Mouse (Mus musculus) spleen, adult 18-20 months (tissue): ENCODE data around the gene Sertad2.

ENCODE experiments used
- DNase-seq, 2 experiments: peaks; one replicate each; pipeline ENCODE4 v3.0.0; 2022; ENCODE audit warnings: mixed read lengths in 2 of 2

The Sertad2 gene

GRCm38 (mm10) chr11:20542739-20543452, at the start of gene Sertad2:
Gene Sertad2 (plus strand): TSS chr11:20543253.
- peak; percentile 97 to 99 for DNase-seq

DNA sequence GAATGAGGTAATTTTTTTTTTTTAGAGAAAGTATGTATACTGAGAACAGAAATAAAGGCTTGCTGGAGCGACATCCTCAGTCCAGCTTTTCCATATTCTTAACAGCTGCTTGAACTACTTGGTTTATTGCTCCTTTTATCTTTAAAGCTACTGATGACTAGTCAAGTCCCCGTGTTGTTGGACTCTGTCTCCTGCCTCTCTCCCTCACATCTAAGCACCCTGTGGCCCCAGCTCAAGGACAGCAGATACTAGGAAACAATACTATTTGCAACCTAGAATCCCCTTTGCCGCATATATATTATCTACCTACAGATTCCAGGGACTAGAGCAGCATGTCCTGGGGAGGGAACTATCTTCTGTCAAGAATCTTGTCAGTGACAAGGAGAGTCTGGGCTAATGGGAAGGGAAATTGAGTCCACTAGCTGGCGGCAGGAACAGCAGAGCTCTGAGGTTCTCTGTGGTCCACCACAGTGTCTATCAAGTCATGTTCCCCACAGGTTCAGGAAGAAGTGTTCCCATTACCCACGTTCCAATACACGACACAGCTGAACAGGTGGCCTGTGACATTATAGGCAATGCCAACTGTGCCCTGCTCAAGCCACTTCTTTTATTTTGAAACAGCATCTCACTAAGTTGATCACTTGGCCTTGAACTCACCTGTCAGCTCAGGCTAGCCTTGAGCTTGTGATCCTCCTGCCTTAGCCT, 49.0 kb upstream of the Sertad2 start:
- no peak for DNase-seq

- peak in 1 of 2 experiments; percentile 20 for DNase-seq
These were observed 42.5 kb upstream of the Sertad2 start for GRCm38 (mm10) chr11:20500516-20500915.

DNA sequence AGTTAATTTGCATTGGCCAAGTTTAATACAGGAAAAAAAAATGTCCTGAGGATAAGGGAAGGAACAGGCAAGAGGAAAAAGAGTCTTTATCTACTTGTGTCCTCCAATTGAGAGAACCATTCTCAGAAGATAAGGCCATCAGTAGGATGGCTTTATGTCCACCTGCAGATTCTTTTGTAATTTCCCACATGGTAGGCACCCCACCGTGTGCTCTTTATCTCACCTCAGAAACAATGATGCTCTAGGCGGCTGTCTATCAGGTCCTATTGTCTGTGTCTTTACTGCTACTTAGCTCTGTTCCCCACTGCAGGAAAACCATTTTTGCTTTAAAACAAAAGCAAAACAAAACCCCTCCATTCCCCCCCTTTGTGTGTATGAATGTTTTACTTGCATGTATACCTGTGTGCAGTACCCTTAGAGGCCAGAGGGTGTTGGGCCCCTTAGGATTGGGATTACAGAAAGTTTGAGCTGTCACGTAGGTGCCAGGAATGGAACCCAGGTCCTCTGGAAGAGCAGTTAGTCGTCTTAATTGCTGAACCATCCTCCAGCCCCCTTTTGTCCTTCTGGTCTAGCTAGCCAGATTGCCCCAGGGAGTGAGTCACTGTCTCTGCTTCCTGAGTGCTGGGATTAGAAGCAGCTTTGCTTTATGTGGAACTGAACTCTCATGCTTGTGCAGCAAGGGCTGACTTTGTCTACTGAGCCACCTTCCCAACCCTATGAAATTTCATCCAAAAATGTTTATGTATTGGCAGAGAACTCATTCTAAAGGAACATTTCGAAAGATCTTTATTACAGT, 41.7 kb upstream of the Sertad2 start:
- no peak for DNase-seq

- DNase-seq, result no peak
These were observed 29.5 kb upstream of the Sertad2 start for GRCm38 (mm10) chr11:20513574-20513973.

- DNase-seq, result no peak
These were observed 28.3 kb upstream of the Sertad2 start for GRCm38 (mm10) chr11:20514757-20515156.

GRCm38 (mm10) chr11:20521321-20521720, 21.7 kb upstream of the Sertad2 start:
- DNase-seq, result no peak

DNA sequence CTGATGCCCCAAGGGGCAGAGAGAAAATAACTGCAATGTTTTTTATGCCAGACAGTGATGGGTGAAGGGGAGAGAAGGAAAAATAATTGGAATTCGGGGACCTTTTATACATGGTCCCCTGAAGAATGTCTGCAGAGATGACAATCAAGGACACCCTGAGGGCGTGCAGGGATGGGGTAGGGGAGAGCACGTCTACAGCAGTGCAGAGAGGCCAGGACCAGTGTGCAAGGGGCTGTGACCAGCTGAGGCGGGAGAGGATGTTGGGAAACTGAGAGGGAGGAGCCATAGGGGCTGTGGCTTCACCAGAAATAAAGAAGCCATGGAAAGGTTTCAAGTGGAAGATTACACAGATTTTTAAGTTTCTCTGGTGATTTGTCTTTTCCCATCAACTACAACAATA, 20.3 kb upstream of the Sertad2 start:
- DNase-seq, result no peak

- DNase-seq, result no peak
These were observed 18.6 kb upstream of the Sertad2 start for GRCm38 (mm10) chr11:20524435-20524834.

DNA sequence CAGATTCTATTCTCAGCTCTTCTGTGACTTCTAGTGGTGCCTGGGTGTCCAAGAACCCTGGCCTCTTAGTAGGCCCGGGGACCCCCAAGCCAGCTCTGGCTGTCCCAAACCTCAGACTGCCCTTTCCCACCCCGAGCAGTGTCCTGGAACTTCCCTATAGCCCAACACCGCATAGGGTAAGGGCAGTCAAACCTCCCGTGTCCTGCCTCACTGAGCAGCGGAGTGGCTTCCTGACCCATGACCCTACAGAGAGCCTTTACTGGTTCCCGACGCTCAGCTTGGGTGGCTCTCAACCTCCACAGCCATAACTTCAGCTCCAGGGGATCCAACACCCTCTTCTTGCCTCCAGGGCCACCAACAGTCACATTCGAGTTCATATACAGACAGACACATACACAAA, 17.1 kb upstream of the Sertad2 start:
- no peak for DNase-seq

DNA sequence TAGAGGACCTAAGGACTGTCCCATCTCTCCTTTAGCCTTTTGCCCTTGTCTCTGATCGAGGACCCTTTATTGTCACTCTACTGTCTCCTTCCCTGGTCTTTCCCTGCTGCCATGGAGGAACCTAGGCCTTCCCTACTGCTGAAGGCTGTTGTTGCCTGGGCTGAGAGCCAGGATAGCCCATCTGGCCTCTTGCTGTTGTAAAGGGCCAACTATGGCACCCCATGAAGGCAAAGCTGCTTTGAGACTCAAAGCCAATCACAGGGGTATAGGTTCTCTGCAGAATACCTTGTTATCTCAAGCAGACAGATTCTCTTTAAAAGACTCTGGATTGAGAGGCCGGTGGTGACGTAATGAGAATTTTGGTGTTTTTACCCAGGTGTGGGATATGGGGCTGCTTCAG, 15.2 kb upstream of the Sertad2 start:
- DNase-seq, result no peak

GRCm38 (mm10) chr11:20531682-20531991, 11.4 kb upstream of the Sertad2 start:
- DNase-seq, result no peak

DNA sequence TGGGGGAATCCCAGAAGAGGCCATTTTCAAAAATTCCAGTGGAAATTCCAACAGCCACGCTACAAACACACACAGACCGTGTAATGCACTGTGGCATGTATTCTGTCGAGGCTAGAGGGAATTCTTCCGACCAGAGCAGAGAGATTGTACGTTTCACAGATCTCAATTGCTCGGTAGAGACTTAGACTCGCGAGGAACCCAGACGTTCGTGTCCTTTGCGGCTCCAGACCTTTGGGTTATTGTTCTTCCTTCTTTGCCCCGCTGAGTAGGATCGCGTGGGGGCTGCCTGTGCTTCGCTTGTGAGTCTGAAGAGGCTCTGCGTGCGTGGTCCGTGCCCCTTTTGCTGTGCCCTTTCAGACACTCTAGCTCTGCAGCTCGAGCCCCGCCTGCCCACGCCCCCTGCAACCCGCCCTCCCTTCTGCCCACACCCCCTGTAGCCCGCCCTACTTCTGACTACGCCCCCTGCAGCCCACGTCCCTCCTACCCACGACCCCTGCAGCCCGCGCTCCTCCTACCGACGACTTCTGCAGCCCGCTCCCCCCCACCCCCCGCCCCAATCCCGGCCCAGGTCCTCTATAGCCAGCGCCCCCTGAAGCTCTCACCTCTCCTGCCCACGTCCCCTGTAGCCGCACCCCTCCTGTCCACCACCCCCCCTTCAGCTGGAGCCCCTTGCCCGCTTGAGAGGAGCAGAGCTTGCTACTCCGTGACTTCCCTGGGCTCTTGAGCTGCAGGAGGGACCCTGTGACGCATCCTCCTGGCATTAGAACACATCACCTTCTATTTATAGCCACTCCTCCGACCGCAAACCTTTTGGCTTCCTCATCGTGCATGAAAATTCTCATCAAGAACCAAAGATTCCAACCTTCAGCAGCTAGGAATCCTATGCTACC, 10.8 kb upstream of the Sertad2 start:
- peak; percentile 16 to 29 for DNase-seq

- no peak for DNase-seq
These were observed 9.8 kb upstream of the Sertad2 start for GRCm38 (mm10) chr11:20533231-20533630.

DNA sequence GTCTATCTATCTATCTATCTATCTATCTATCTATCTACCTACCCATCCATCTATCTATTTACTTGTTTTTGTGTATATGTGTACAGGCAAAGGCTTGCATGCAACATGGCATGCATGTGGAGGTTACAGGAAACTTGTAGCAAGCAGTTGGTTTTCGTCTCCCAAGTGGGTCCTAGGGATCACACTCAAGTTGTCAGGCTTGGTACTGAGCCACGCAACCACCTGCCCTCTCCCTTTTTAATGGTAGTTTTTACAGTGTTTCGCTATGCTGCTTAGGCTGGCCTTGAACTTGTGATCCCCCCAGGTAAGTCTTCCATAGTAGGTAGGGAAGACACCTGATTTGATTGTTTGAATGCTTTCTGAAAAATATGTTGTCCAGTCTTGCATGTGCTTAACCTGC, 5.8 kb upstream of the Sertad2 start:
- no peak for DNase-seq

GRCm38 (mm10) chr11:20538496-20538895, 4.6 kb upstream of the Sertad2 start:
- DNase-seq, result no peak

DNA sequence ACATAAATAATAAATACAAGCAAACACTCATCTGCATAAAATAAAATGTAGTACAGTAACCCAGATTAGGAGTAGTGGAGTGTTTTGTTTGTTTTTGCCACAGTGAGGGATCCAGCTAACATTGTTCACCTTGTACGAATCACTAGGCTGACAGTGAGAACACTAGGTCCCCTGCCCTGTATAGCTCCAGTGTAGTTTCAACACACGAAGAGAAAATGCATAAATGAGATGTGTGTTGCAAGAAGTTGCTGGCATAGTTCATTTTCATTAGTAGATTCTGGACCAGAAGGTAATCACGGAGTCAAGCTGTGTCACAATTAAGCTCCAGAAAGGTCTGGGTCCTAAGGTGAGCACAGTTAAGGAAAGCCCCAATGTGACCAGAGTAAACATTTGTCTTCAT, 1.8 kb upstream of the Sertad2 start:
- no peak for DNase-seq

DNA sequence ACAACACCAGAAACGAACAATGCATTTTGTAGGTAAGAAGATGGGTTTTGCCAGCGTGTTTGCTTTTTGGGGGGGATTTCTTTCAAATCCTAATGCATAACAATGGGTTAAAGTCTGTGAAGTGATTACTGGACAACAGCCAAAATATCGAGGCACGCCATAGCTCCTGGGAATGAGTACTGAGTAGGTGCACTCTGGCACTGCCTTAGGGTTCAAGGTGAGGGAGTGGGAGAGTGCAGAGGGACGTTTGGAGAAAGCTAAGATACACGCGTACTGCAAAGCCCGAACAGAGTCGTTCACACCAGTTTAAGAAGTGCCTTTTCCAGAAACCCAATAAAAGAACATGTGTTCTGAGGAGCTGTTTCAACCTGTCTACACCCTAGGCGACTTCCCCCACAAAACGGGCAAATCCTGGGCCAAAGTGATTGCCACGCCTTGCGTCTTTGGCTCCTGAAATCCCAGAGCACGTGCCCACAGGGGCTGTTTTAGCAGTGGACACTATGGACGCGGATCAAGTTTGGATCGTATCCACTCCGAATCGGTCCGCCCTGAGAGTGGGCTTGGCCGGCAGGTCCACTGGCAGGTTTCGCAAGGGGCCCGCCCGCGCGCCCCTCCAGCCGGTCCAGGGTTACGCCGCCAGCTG, 937 bp upstream of the Sertad2 start:
- DNase-seq, result no peak

- no peak for DNase-seq
These were observed 534 bp downstream of the Sertad2 start for GRCm38 (mm10) chr11:20543453-20544120.

- no peak for DNase-seq
These were observed 1.3 kb downstream of the Sertad2 start for GRCm38 (mm10) chr11:20544376-20544775.

- DNase-seq, result no peak
These were observed 1.9 kb downstream of the Sertad2 start for GRCm38 (mm10) chr11:20544801-20545515.
